ENCODE assay signal across 8 mouse cellular contexts in genomic region chr1:156085770-156086169, GRCm38 (mm10). TPM values are rescaled to one million over a fixed set of nuclear protein-coding genes. Genes with fewer than 3 reads are reported as not detected.
DNase-seq lines count a peak whose midpoint lies in the region; ATAC-seq lines count a peak whose summit lies in the region.

No protein-coding gene starts in this region.

- H3K36me3 ChIP-seq in forebrain, embryonic 10.5 days (replicated peaks) = no peaks in the 10 kb centered on the region

- DNase-seq in adrenal gland, postnatal 10 days = peak; percentile 46
- no peak for DNase-seq in adrenal gland, postnatal 4 days (ENCODE audit: low spot score in 2 of 2)
- DNase-seq in thymus, postnatal 0 days (ENCODE audit: low spot score) = peak; percentile 81
- DNase-seq in thymus, postnatal 4 days = no peak
- peak; percentile 33 for DNase-seq in forebrain, embryonic 10.5 days (ENCODE audit: extremely low spot score, low spot score)
- DNase-seq in mesoderm, embryonic 11.5 days (ENCODE audit: low read depth, low spot score) = peak; percentile 77
- DNase-seq in urinary bladder, adult 2 months (ENCODE audit: low spot score) = no peak

- no peak overlapping the region for H3K27ac ChIP-seq in forebrain, embryonic 10.5 days

- H3K4me3 ChIP-seq in forebrain, embryonic 10.5 days = no peak overlapping the region

- H3K27me3 ChIP-seq in forebrain, embryonic 10.5 days (ENCODE audit: poor library complexity, severe bottlenecking) = 0 out of 2 replicates have a peak, but pooled peaks cover 4% of the 10 kb centered on the region

- peak; percentile 71 for ATAC-seq in inflammation-experienced regulatory T-cells, adult 6 months

- no peaks in the 10 kb centered on the region for H3K9me3 ChIP-seq in forebrain, embryonic 10.5 days

- 62% methylated on average over 5 of the region's 5 CpGs for WGBS in forebrain, embryonic 10.5 days

- peaks cover 14% of the 10 kb centered on the region for H3K4me1 ChIP-seq in forebrain, embryonic 10.5 days

RNA-seq across cellular contexts. Expression of gene Tor1aip1, which starts 49.5 kb away (rescaled TPM):
- total RNA-seq in adrenal gland, postnatal 10 days (2021) = 10 to 100 TPM; 82.9 to 85.4 TPM
- 10 to 100 TPM; 82.4 to 87.5 TPM for total RNA-seq in adrenal gland, postnatal 4 days (2021)
- polyA plus RNA-seq in thymus, postnatal 0 days (2015; fragmentation: Nextera tagmentation; extraction: Ambion mirVana) = 90.2 and 104 TPM in 2 replicates
- 39.0 and 42.2 TPM in 2 replicates for polyA plus RNA-seq in forebrain, embryonic 10.5 days (2016; fragmentation: Nextera tagmentation; extraction: Ambion mirVana)
- polyA plus RNA-seq in inflammation-experienced regulatory T-cells, adult 6 months (2017; shearing (Covaris generic)) = 100 to 1,000 TPM in 1 of 3 experiments, 10 to 100 TPM in 2; 91.3 to 114 (median 98.0) TPM
- polyA plus RNA-seq in urinary bladder, adult 2 months (2012; rRNA removed) = 24.7 and 42.2 TPM in 2 replicates

RNA-seq across cellular contexts. Expression of gene Tor1aip2, which starts 50.6 kb away (rescaled TPM):
- 100 to 1,000 TPM; 103 to 106 TPM for total RNA-seq in adrenal gland, postnatal 10 days (2021)
- 100 to 1,000 TPM; 135 to 136 TPM for total RNA-seq in adrenal gland, postnatal 4 days (2021)
- 81.0 and 92.7 TPM in 2 replicates for polyA plus RNA-seq in thymus, postnatal 0 days (2015; fragmentation: Nextera tagmentation; extraction: Ambion mirVana)
- polyA plus RNA-seq in forebrain, embryonic 10.5 days (2016; fragmentation: Nextera tagmentation; extraction: Ambion mirVana) = 104 and 108 TPM in 2 replicates
- polyA plus RNA-seq in inflammation-experienced regulatory T-cells, adult 6 months (2017; shearing (Covaris generic)) = 10 to 100 TPM; 35.2 to 50.4 (median 37.2) TPM
- polyA plus RNA-seq in urinary bladder, adult 2 months (2012; rRNA removed) = 78.6 and 81.4 TPM in 2 replicates

Comparison
In these comparisons a context has a peak if more than half of its experiments do, and no peak if none do; other contexts are left out.
1. DNase-seq: peak in adrenal gland, postnatal 10 days (single experiment), thymus, postnatal 0 days (single experiment), forebrain, embryonic 10.5 days (single experiment) and mesoderm, embryonic 11.5 days (single experiment); none in adrenal gland, postnatal 4 days (0 of 2), thymus, postnatal 4 days (single experiment) and urinary bladder, adult 2 months (single experiment).